Mouse (Mus musculus) small intestine, adult 2 months (tissue): ENCODE results near the gene Nudt12. TPM values are rescaled to one million over a fixed set of nuclear protein-coding genes. Genes with fewer than 3 reads are reported as not detected.

ENCODE experiments used
- H3K27ac ChIP-seq: fragments of 200-500 bp; 2 replicates; pipeline ENCODE4 v1.5.1; 2012; ENCODE audit warnings: low read depth, low read length, control low read depth, inconsistent platforms; ENCODE audit not compliant: insufficient read depth
- H3K27me3 ChIP-seq: fragments of 200-500 bp; 2 replicates; pipeline ENCODE4 v1.6.1; 2012; ENCODE audit warnings: mild to moderate bottlenecking, moderate library complexity, low read length, inconsistent platforms; ENCODE audit not compliant: control insufficient read depth, insufficient read depth
- H3K36me3 ChIP-seq: fragments of 200-500 bp; 2 replicates; pipeline ENCODE4 v1.6.1; 2012; ENCODE audit warnings: mild to moderate bottlenecking, low read length, control low read depth, inconsistent platforms; ENCODE audit not compliant: control insufficient read depth, insufficient read depth
- H3K4me1 ChIP-seq: fragments of 200-500 bp; 2 replicates; pipeline ENCODE4 v1.6.1; 2012; ENCODE audit warnings: low read length, inconsistent platforms, mixed read lengths; ENCODE audit not compliant: control insufficient read depth, insufficient read depth, insufficient read length
- H3K4me3 ChIP-seq: fragments of 200-500 bp; 2 replicates; pipeline ENCODE4 v1.5.1; 2012; ENCODE audit warnings: low read depth, mild to moderate bottlenecking, control low read depth, inconsistent platforms, low read length, moderate library complexity
- CTCF ChIP-seq: fragments of 200-500 bp; IDR thresholded peaks from 2 replicates; pipeline ENCODE4 v1.5.1; 2012; ENCODE audit warnings: low read depth, mild to moderate bottlenecking, control low read depth, inconsistent platforms, low read length, moderate library complexity, mixed read lengths; ENCODE audit not compliant: insufficient replicate concordance, insufficient read length; ENCODE audit errors: extremely low read depth
- POLR2A ChIP-seq: fragments of 200-500 bp; IDR thresholded peaks from 2 replicates; pipeline ENCODE4 v1.6.1; 2012; ENCODE audit warnings: low read depth, mild to moderate bottlenecking, control low read depth, inconsistent platforms, low read length, moderate library complexity
- WGBS: fragments of 180-500 bp; shearing (Covaris S2); methylation state at CpG from one replicate; pipeline ENCODE4 v1.1.7; 2018; 5-methylcytosine and 5-hydroxymethylcytosine counted together
- polyA plus RNA-seq: library from polyadenylated mRNA; depleted of rRNA; stranded (reverse); fragments of >200 nt; gene quantifications from 2 replicates; pipeline ENCODE4 v1.2.3, GENCODE M21; 2012; rRNA removed

Gene Nudt12
- polyA plus RNA-seq: 1.1 and 2.2 TPM in 2 replicates

DNA sequence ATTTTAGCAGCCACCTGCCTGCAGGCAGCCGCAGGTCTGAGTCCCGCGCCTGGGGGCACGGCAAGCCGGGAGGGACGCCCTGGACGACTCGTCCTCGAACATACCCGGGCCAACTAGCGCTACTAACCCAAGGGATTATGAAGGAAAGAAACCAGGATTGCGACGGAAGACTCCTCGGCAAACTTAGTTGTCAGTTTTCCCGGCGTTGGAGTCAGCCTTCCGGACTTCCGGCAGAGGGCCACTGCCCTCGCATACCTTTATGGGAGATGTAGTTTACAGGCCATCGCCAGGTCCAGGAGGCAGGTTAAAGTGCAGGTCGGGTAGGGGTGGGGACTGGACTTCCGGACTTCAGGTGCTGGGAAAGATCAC is at the start of gene Nudt12:
Gene Nudt12, minus strand, starts transcription at position 282 of the 369 bp plus-strand sequence.
- Histone ChIP-seq H3K27me3 (no peaks in the 10 kb centered on the region), H3K4me3 (peak within 1 kb of the TSS; percentile 76), H3K36me3 (peaks cover 8% of the 10 kb centered on the region), H3K4me1 (no peaks in the 10 kb centered on the region), H3K27ac (peak within 1 kb of the TSS; percentile 54)
- TF ChIP-seq POLR2A (peak; percentile 19; the same call in 1 of the 2 replicates), CTCF (no peak)
- under 1% methylated on average over 22 of the region's 22 CpGs for WGBS

DNA sequence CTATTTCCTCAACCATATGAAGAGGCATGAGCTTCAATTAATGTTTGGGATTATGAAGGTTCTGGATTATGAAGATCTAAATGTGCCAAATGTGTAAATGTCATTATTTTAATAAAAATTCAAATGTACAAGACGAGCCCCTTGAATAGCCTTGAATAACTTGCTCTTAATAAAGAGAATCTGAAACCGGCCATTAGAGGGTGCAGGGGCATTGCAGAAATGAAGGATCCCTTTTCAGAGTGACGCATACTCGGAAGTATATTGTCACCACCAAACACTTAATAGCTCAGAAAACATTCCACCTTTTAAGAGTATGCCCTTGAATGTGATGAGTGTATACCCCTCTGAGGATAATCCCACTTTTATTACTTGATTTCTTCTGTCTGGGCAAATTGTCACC is 40.1 kb upstream of the Nudt12 start:
- Histone ChIP-seq H3K27ac (no peak overlapping the region), H3K36me3 (no peaks in the 10 kb centered on the region), H3K4me1 (no peaks in the 10 kb centered on the region), H3K4me3 (no peak overlapping the region), H3K27me3 (no peaks in the 10 kb centered on the region)
- WGBS: 58% methylated on average over 4 of the region's 4 CpGs
- TF ChIP-seq POLR2A (no peak), CTCF (no peak)

DNA sequence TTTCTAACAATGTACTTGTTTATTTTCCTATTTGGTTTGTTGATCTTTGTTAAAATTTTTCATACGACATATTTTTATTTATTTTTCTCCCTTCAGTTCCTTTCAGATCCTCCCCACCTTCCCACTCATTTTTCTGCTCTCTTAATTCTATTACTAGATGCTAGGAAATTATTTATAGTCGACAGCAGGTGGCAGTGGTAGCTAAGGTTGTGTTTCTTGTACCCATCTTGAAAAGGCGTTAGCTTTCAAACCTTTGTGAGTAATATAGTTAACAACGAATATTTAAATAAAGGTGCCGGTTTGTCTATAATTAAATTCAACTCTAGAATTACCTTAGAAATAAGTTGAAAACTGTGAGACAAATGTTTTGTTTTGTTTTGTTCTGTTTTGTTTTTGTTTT is 26.6 kb upstream of the Nudt12 start:
- no peaks in the 10 kb centered on the region for H3K27me3 ChIP-seq
- 42% methylated on average over 5 of the region's 5 CpGs for WGBS
- H3K4me1 ChIP-seq: no peaks in the 10 kb centered on the region
- TF ChIP-seq CTCF: no peak
- TF ChIP-seq POLR2A: no peak
- no peak overlapping the region for H3K4me3 ChIP-seq
- no peaks in the 10 kb centered on the region for H3K36me3 ChIP-seq
- H3K27ac ChIP-seq: no peak overlapping the region

DNA sequence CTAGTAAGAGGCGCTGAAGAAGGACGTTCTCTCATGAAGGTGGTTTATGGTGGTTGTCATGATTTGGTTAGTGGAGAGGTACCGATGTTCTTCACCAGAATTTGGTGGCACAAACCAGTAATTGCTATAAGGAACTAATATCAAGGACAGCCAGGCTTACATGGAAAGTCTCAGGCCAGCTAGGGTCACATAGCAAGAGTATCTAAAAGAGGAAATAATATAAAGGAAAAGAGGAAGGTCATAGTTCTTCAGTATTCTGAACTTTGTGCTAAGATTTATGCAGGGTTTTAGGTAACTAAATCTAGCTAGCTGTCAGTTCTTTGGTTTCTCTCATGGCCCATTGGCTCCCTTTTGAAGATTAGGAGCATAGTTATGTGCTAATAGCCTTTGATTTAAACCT is 20.3 kb upstream of the Nudt12 start:
- Histone ChIP-seq H3K27ac (no peak overlapping the region), H3K36me3 (no peaks in the 10 kb centered on the region), H3K4me1 (no peaks in the 10 kb centered on the region), H3K4me3 (no peak overlapping the region), H3K27me3 (no peaks in the 10 kb centered on the region)
- 91% methylated on average over 3 of the region's 3 CpGs for WGBS
- TF ChIP-seq POLR2A (no peak), CTCF (no peak)

DNA sequence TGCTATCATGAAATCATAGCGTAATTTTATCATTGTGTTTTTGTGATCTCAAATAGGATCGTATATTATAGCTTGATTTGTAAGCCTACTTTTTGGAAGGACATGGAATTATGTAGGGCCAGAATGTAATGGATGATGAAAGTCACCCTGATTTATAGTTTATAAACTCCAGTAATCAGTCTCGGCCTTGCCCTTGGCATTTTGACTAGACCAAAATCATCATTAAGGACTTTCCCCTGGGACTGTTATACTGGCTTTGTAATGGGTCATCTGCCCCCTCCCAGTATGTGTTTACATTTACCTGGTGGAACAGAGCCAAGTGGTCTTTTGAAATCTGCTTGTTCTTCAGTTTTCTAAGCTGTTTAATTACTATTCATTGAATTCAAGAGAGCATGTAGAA is 13.2 kb upstream of the Nudt12 start:
- 80% methylated on average over 3 of the region's 3 CpGs for WGBS
- TF ChIP-seq CTCF (no peak), POLR2A (no peak)
- Histone ChIP-seq H3K27ac (no peak overlapping the region), H3K36me3 (no peaks in the 10 kb centered on the region), H3K4me3 (no peak overlapping the region), H3K27me3 (no peaks in the 10 kb centered on the region), H3K4me1 (no peaks in the 10 kb centered on the region)

DNA sequence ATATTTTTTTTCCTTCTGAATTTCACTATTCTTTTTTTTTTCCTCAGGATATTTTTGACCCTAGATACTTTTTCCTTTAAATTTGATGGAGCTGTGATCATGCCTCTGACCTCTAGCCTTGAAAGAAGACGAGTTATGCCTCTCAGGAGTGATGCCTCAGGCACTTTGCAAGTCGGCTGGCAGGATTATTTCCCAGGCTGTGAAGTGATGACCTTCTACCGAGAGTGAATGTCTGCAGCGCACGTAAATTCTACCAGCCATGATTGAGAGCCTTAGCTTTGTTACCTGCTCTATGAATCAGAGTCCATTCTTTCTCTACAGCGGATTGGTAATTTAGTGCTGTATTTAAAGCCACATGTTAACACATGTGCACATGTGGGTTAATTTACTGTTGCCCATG is 11.3 kb upstream of the Nudt12 start:
- H3K4me3 ChIP-seq: no peak overlapping the region

DNA sequence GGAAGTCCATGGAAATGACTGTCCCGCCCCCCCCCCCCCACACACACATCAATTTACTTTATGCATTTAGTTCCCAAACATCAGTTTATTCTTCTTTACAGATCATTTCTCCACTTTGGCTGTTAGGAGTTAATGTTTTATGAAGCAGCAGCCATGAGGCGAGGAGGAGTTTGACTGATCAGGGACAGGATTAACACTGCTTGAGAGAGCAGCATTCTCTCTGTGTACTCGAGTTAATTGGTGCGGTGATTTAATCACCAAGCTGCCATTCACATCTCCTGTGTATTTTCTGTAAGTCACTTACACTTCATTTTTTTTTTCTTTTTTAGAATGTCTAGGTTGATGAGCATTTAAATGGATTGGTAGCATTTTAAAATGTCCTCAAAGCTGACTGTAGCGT is 10.8 kb upstream of the Nudt12 start:
- no peaks in the 10 kb centered on the region for H3K4me1 ChIP-seq
- no peak overlapping the region for H3K4me3 ChIP-seq
- no peak overlapping the region for H3K27ac ChIP-seq
- 48% methylated on average over 5 of the region's 5 CpGs for WGBS
- H3K36me3 ChIP-seq: no peaks in the 10 kb centered on the region
- no peaks in the 10 kb centered on the region for H3K27me3 ChIP-seq
- no peak for TF ChIP-seq CTCF
- no peak for TF ChIP-seq POLR2A

More for the DNA sequence above, 11.3 kb upstream of the Nudt12 start:
- H3K4me1 ChIP-seq: no peaks in the 10 kb centered on the region
- WGBS: 56% methylated on average over 6 of the region's 6 CpGs
- no peaks in the 10 kb centered on the region for H3K36me3 ChIP-seq
- TF ChIP-seq CTCF (no peak), POLR2A (no peak)
- H3K27ac ChIP-seq: no peak overlapping the region
- H3K27me3 ChIP-seq: no peaks in the 10 kb centered on the region

DNA sequence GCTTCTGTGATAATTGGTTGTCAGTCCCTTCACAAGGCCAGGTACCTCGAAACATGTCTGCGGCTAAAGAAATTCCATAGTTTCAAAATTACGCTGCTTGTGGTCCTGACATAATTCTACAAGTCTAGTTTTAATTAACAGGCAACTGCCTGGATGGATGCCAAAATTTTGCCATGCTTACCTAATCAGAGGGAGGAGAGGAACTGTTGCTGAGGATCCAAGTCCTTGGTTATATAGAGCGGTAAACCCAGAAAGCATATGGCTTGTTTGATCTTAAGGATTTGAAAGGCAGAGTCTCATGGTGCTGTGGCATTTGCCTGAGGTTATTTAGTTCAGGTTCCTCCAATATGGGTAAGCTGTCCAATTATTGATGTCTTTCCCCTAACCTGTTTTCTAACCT is 5.5 kb upstream of the Nudt12 start:
- H3K27ac ChIP-seq: no peak overlapping the region
- TF ChIP-seq POLR2A (no peak), CTCF (no peak)
- H3K4me3 ChIP-seq: no peak overlapping the region
- WGBS: 91% methylated on average over 4 of the region's 4 CpGs
- H3K4me1 ChIP-seq: no peaks in the 10 kb centered on the region
- H3K27me3 ChIP-seq: no peaks in the 10 kb centered on the region
- no peaks in the 10 kb centered on the region for H3K36me3 ChIP-seq
